Comparison of ENCODE assay signal across 8 mouse cellular contexts in genomic region chr17:45596631-45597396, GRCm38 (mm10). TPM values are rescaled to one million over a fixed set of nuclear protein-coding genes. Genes with fewer than 3 reads are reported as not detected.
DNase-seq lines count a peak whose midpoint lies in the region; ATAC-seq and TF ChIP-seq lines count a peak whose summit lies in the region.

No protein-coding gene starts in this region.

- TF ChIP-seq CTCF in kidney, adult 2 months (conservative IDR thresholded peaks at IDR 0.05; ENCODE audit: insufficient read depth, insufficient read length, low read depth, low read length): peak; percentile 70

- H3K4me2 ChIP-seq in liver, embryonic 13.5 days: 0 out of 2 replicates have a peak overlapping the region, but pooled peaks have one; percentile 100
- H3K4me2 ChIP-seq in neural tube, embryonic 11.5 days (ENCODE audit: low read depth): no peak overlapping the region

- H3K4me3 ChIP-seq in embryonic facial prominence, embryonic 10.5 days: peak overlapping the region; percentile 68; the same call in 1 of the 2 replicates
- H3K4me3 ChIP-seq in kidney, adult 2 months (ENCODE audit: insufficient read depth, low read depth, low read length): no peak overlapping the region
- H3K4me3 ChIP-seq in liver, embryonic 13.5 days (replicated peaks): no peak overlapping the region
- no peak overlapping the region for H3K4me3 ChIP-seq in neural tube, embryonic 11.5 days (ENCODE audit: low read depth, low read length)

- H3K4me1 ChIP-seq in embryonic facial prominence, embryonic 10.5 days: peaks cover 98% of the 10 kb centered on the region
- H3K4me1 ChIP-seq in kidney, adult 2 months (ENCODE audit: control insufficient read depth, insufficient read depth, low read length): peaks cover 24% of the 10 kb centered on the region
- peaks cover 91% of the 10 kb centered on the region for H3K4me1 ChIP-seq in liver, embryonic 13.5 days (replicated peaks)
- H3K4me1 ChIP-seq in neural tube, embryonic 11.5 days (ENCODE audit: control insufficient read depth, insufficient read depth, low read length): peaks cover 34% of the 10 kb centered on the region

- H3K9ac ChIP-seq in liver, embryonic 13.5 days: peak overlapping the region; percentile 47; the same call in 1 of the 2 replicates
- H3K9ac ChIP-seq in neural tube, embryonic 11.5 days (ENCODE audit: low read length): no peak overlapping the region

- peak; percentile 63 for DNase-seq in urinary bladder, adult 2 months (ENCODE audit: low spot score)
- no peak for DNase-seq in urinary bladder, postnatal 10 days (ENCODE audit: low spot score)
- peak; percentile 75 for DNase-seq in embryonic facial prominence, embryonic 10.5 days (ENCODE audit: low spot score)
- peak; percentile 85 for DNase-seq in heart, adult 8-10 months (ENCODE audit: low spot score)
- DNase-seq in kidney, adult 2 months: peak; percentile 91
- DNase-seq in liver, embryonic 13.5 days: peak; percentile 70
- DNase-seq in neural tube, embryonic 11.5 days (ENCODE audit: low spot score): peak; percentile 65
- peak; percentile 84 for DNase-seq in testis, postnatal 10 days (ENCODE audit: low spot score)

- TF ChIP-seq POLR2A in kidney, adult 2 months (IDR thresholded peaks at IDR 0.05; ENCODE audit: low read depth, low read length): no peak

- WGBS in embryonic facial prominence, embryonic 10.5 days: 25% methylated on average over 11 of the region's 11 CpGs
- WGBS in kidney, adult 2 months: 24% methylated on average over 11 of the region's 11 CpGs
- WGBS in liver, embryonic 13.5 days (ENCODE audit: insufficient replicate concordance): 36% methylated on average over 11 of the region's 11 CpGs
- 25% methylated on average over 11 of the region's 11 CpGs for WGBS in neural tube, embryonic 11.5 days

- peaks cover 98% of the 10 kb centered on the region for H3K27me3 ChIP-seq in embryonic facial prominence, embryonic 10.5 days (replicated peaks; ENCODE audit: low read depth, poor library complexity, severe bottlenecking)
- no peaks in the 10 kb centered on the region for H3K27me3 ChIP-seq in kidney, adult 2 months (replicated peaks; ENCODE audit: control insufficient read depth, insufficient read depth, low read length)
- H3K27me3 ChIP-seq in liver, embryonic 13.5 days: 0 out of 2 replicates have a peak, but pooled peaks cover 7% of the 10 kb centered on the region
- peaks cover 23% of the 10 kb centered on the region for H3K27me3 ChIP-seq in neural tube, embryonic 11.5 days (ENCODE audit: control insufficient read depth, insufficient read depth, low read length)

- ATAC-seq in liver, embryonic 13.5 days (ENCODE audit: low read depth): peak; percentile 30
- ATAC-seq in neural tube, embryonic 11.5 days (ENCODE audit: insufficient read depth, low FRiP score, low TSS enrichment): no peak

- no peaks in the 10 kb centered on the region for H3K9me3 ChIP-seq in embryonic facial prominence, embryonic 10.5 days
- H3K9me3 ChIP-seq in liver, embryonic 13.5 days (replicated peaks): no peaks in the 10 kb centered on the region
- no peaks in the 10 kb centered on the region for H3K9me3 ChIP-seq in neural tube, embryonic 11.5 days (ENCODE audit: control insufficient read depth, low read length)

- no peaks in the 10 kb centered on the region for H3K36me3 ChIP-seq in embryonic facial prominence, embryonic 10.5 days (replicated peaks)
- H3K36me3 ChIP-seq in kidney, adult 2 months (ENCODE audit: control insufficient read depth, insufficient read depth, low read length): no peaks in the 10 kb centered on the region
- H3K36me3 ChIP-seq in liver, embryonic 13.5 days: peaks cover 4% of the 10 kb centered on the region
- H3K36me3 ChIP-seq in neural tube, embryonic 11.5 days (ENCODE audit: control insufficient read depth, insufficient read depth, low read length): no peaks in the 10 kb centered on the region

- H3K27ac ChIP-seq in embryonic facial prominence, embryonic 10.5 days (replicated peaks): peak overlapping the region; percentile 15; the same call in 1 of the 2 replicates
- H3K27ac ChIP-seq in kidney, adult 2 months (ENCODE audit: insufficient read depth, low read depth, low read length): peak overlapping the region; percentile 54
- peak overlapping the region; percentile 97 for H3K27ac ChIP-seq in liver, embryonic 13.5 days
- H3K27ac ChIP-seq in neural tube, embryonic 11.5 days (ENCODE audit: low read depth, low read length): no peak overlapping the region

RNA-seq across cellular contexts. Expression of gene Slc29a1, which starts 2.6 kb away (rescaled TPM):
- 210 and 219 TPM in 2 replicates for polyA plus RNA-seq in urinary bladder, adult 2 months (2012; rRNA removed)
- 53.4 and 58.1 TPM in 2 replicates for polyA plus RNA-seq in embryonic facial prominence, embryonic 10.5 days (2016; fragmentation: Nextera tagmentation; extraction: Ambion mirVana)
- 10 to 100 TPM; 58.9 to 70.8 (median 66.9) TPM for total RNA-seq in heart, adult 8-10 months (2022)
- 89.5 and 90.4 TPM in 2 replicates for polyA plus RNA-seq in kidney, adult 2 months (2012; rRNA removed)
- 215 and 233 TPM in 2 replicates for polyA plus RNA-seq in liver, embryonic 13.5 days (2015; fragmentation: Nextera tagmentation; extraction: Ambion mirVana)
- polyA plus RNA-seq in neural tube, embryonic 11.5 days (2014; fragmentation: Nextera tagmentation; extraction: Ambion mirVana): 44.1 and 48.7 TPM in 2 replicates

RNA-seq across cellular contexts. Expression of gene Mymx, which starts 5.1 kb away (rescaled TPM):
- 0.31 and 0.84 TPM in 2 replicates for polyA plus RNA-seq in urinary bladder, adult 2 months (2012; rRNA removed)
- 0.39 TPM in 2 replicates for polyA plus RNA-seq in embryonic facial prominence, embryonic 10.5 days (2016; fragmentation: Nextera tagmentation; extraction: Ambion mirVana)
- total RNA-seq in heart, adult 8-10 months (2022): not detected
- 6.4 and 7.1 TPM in 2 replicates for polyA plus RNA-seq in kidney, adult 2 months (2012; rRNA removed)
- polyA plus RNA-seq in liver, embryonic 13.5 days (2015; fragmentation: Nextera tagmentation; extraction: Ambion mirVana): 0.42 and 0.59 TPM in 2 replicates
- 4.8 and 5.3 TPM in 2 replicates for polyA plus RNA-seq in neural tube, embryonic 11.5 days (2014; fragmentation: Nextera tagmentation; extraction: Ambion mirVana)

RNA-seq across cellular contexts. Expression of gene Hsp90ab1, which starts 23.7 kb away (rescaled TPM):
- 635 and 857 TPM in 2 replicates for polyA plus RNA-seq in urinary bladder, adult 2 months (2012; rRNA removed)
- polyA plus RNA-seq in embryonic facial prominence, embryonic 10.5 days (2016; fragmentation: Nextera tagmentation; extraction: Ambion mirVana): 2,187 and 2,215 TPM in 2 replicates
- total RNA-seq in heart, adult 8-10 months (2022): 1,000 to 10,000 TPM; 1,121 to 1,613 (median 1,357) TPM
- polyA plus RNA-seq in kidney, adult 2 months (2012; rRNA removed): 369 and 408 TPM in 2 replicates
- polyA plus RNA-seq in liver, embryonic 13.5 days (2015; fragmentation: Nextera tagmentation; extraction: Ambion mirVana): 1,012 and 1,064 TPM in 2 replicates
- 1,725 and 1,823 TPM in 2 replicates for polyA plus RNA-seq in neural tube, embryonic 11.5 days (2014; fragmentation: Nextera tagmentation; extraction: Ambion mirVana)

RNA-seq across cellular contexts. Expression of gene Slc35b2, which starts 33.1 kb away (rescaled TPM):
- polyA plus RNA-seq in urinary bladder, adult 2 months (2012; rRNA removed): 62.3 and 69.4 TPM in 2 replicates
- 95.8 and 101 TPM in 2 replicates for polyA plus RNA-seq in embryonic facial prominence, embryonic 10.5 days (2016; fragmentation: Nextera tagmentation; extraction: Ambion mirVana)
- total RNA-seq in heart, adult 8-10 months (2022): 10 to 100 TPM; 23.1 to 27.9 (median 25.3) TPM
- polyA plus RNA-seq in kidney, adult 2 months (2012; rRNA removed): 75.5 and 96.1 TPM in 2 replicates
- polyA plus RNA-seq in liver, embryonic 13.5 days (2015; fragmentation: Nextera tagmentation; extraction: Ambion mirVana): 58.0 and 58.6 TPM in 2 replicates
- 101 and 106 TPM in 2 replicates for polyA plus RNA-seq in neural tube, embryonic 11.5 days (2014; fragmentation: Nextera tagmentation; extraction: Ambion mirVana)

RNA-seq across cellular contexts. Expression of gene Nfkbie, which starts 41.3 kb away (rescaled TPM):
- polyA plus RNA-seq in urinary bladder, adult 2 months (2012; rRNA removed): 5.7 and 6.1 TPM in 2 replicates
- 6.6 and 7.1 TPM in 2 replicates for polyA plus RNA-seq in embryonic facial prominence, embryonic 10.5 days (2016; fragmentation: Nextera tagmentation; extraction: Ambion mirVana)
- 1 to 10 TPM in 3 of 4 experiments, under 1 TPM in 1; 0.65 to 1.5 (median 1.3) TPM for total RNA-seq in heart, adult 8-10 months (2022)
- 4.3 and 5.8 TPM in 2 replicates for polyA plus RNA-seq in kidney, adult 2 months (2012; rRNA removed)
- polyA plus RNA-seq in liver, embryonic 13.5 days (2015; fragmentation: Nextera tagmentation; extraction: Ambion mirVana): 1.4 and 1.6 TPM in 2 replicates
- polyA plus RNA-seq in neural tube, embryonic 11.5 days (2014; fragmentation: Nextera tagmentation; extraction: Ambion mirVana): 6.9 and 7.0 TPM in 2 replicates
